In genomic region chr11:21102273-21103005, GRCm38 (mm10) we compare ENCODE assay signal across 16 mouse cellular contexts.
"Had no signal": no experiment of that assay in that cellular context is flagged by ENCODE, and none has a peak within 500 bp of the region (broad histone marks: within the 10 kb centered on the region; RNA-seq: fewer than 3 reads in every experiment).

No protein-coding gene starts in this region.

- ATAC-seq: liver, embryonic 12.5 days had no signal

- H3K27me3 ChIP-seq: kidney, embryonic 15.5 days; limb, embryonic 15.5 days; liver, embryonic 12.5 days; neural tube, embryonic 12.5 days had no signal

- H3K27ac ChIP-seq: kidney, embryonic 15.5 days; limb, embryonic 15.5 days; liver, embryonic 12.5 days; midbrain, embryonic 10.5 days; neural tube, embryonic 12.5 days; stomach, postnatal 0 days had no signal

- H3K4me3 ChIP-seq: kidney, embryonic 15.5 days; limb, embryonic 15.5 days; liver, embryonic 12.5 days; midbrain, embryonic 10.5 days; myocyte; neural tube, embryonic 12.5 days had no signal

- H3K9ac ChIP-seq: kidney, embryonic 15.5 days; limb, embryonic 15.5 days; liver, embryonic 12.5 days; lung, embryonic 14.5 days; neural tube, embryonic 12.5 days had no signal

- DNase-seq: kidney, postnatal 14 days; layer of hippocampus, postnatal 36 days; lung, embryonic 14.5 days; lung, postnatal 10 days; lung, postnatal 4 days; midbrain, embryonic 14.5 days; right cerebral cortex, postnatal 25 days; thymus, adult 18-20 months; thymus, postnatal 14 days had no signal

- H3K4me2 ChIP-seq: kidney, embryonic 15.5 days; limb, embryonic 15.5 days; liver, embryonic 12.5 days; lung, embryonic 14.5 days; neural tube, embryonic 12.5 days had no signal

- H3K4me1 ChIP-seq: midbrain, embryonic 10.5 days; neural tube, embryonic 12.5 days had no signal

- H3K9me3 ChIP-seq: kidney, embryonic 15.5 days; limb, embryonic 15.5 days; liver, embryonic 12.5 days; midbrain, embryonic 10.5 days; neural tube, embryonic 12.5 days had no signal
